Mouse (Mus musculus) ES-Bruce4 (cell line): Measurements from ENCODE around the gene Wdfy1.

ENCODE experiments used
- CTCF ChIP-seq: IDR thresholded peaks from one replicate; pipeline ENCODE4 v1.8.1; 2011; ENCODE audit warnings: low read depth, low read length
- POLR2A ChIP-seq: IDR thresholded peaks from one replicate; pipeline ENCODE4 v1.8.1; 2011; ENCODE audit warnings: low read length; ENCODE audit not compliant: insufficient read depth

DNA sequence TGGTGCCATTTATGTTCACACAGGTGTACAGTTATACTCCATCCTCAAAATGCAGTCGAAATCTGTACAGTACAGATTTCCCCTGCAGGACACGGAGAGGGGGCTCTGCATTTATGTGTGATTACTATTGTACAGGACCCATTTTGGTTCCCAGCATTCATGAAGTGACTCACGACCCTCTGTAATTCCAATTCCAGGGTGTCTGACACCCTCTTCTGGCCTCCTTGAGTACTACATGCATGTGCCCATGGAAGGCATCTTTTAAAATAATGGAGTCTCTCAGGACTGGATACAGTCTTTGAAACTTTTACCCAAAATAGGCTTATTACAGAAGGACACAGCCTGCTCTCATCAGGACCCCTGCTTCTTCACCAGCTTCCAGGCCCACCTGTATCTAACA, 6.5 kb upstream of the Wdfy1 start:
- TF ChIP-seq POLR2A (no peak), CTCF (no peak)
